Mouse (Mus musculus) heart, embryonic 15.5 days (tissue): ENCODE measurements around the gene Rmdn2. TPM values are rescaled to one million over a fixed set of nuclear protein-coding genes. Genes with fewer than 3 reads are reported as not detected.

ENCODE experiments used
- ATAC-seq: fragments of 200-750 bp; cut with Nextera tagmentation; replicated peaks from 2 replicates; pipeline ENCODE4 v1.8.0; 2017; ENCODE audit warnings: low read depth, moderate TSS enrichment; ENCODE audit not compliant: insufficient number of reproducible peaks, insufficient read depth, low FRiP score
- H3K27ac ChIP-seq: fragments of 300-500 bp; sonication (generic); 2 replicates; pipeline ENCODE4 v1.5.1; 2015; ENCODE audit warnings: mild to moderate bottlenecking, inconsistent platforms
- H3K27me3 ChIP-seq: fragments of 300-500 bp; sonication (generic); 2 replicates; pipeline ENCODE4 v1.6.1; 2015; ENCODE audit warnings: inconsistent platforms
- H3K36me3 ChIP-seq: fragments of 300-500 bp; sonication (generic); 2 replicates; pipeline ENCODE4 v1.6.1; 2015; ENCODE audit warnings: mild to moderate bottlenecking, inconsistent platforms
- H3K4me1 ChIP-seq: fragments of 300-500 bp; sonication (generic); replicated peaks from 2 replicates; pipeline ENCODE4 v1.6.1; 2015; ENCODE audit warnings: inconsistent platforms
- H3K4me2 ChIP-seq: fragments of 300-500 bp; sonication (generic); 2 replicates; pipeline ENCODE4 v1.6.1; 2015; ENCODE audit warnings: inconsistent platforms, mild to moderate bottlenecking, moderate library complexity
- H3K4me3 ChIP-seq: fragments of 300-500 bp; sonication (generic); 2 replicates; pipeline ENCODE4 v1.5.1; 2015; ENCODE audit warnings: mild to moderate bottlenecking, inconsistent platforms
- H3K9ac ChIP-seq: fragments of 300-500 bp; sonication (generic); 2 replicates; pipeline ENCODE4 v1.6.1; 2015; ENCODE audit warnings: mild to moderate bottlenecking, inconsistent platforms
- H3K9me3 ChIP-seq: fragments of 300-500 bp; sonication (generic); replicated peaks from 2 replicates; pipeline ENCODE4 v1.6.1; 2016; ENCODE audit warnings: inconsistent platforms
- WGBS: fragments of 180-500 bp; shearing (Covaris S2); methylation state at CpG from one replicate; pipeline ENCODE4 v1.1.7; 2015; ENCODE audit warnings: mixed read lengths; 5-methylcytosine and 5-hydroxymethylcytosine counted together
- polyA plus RNA-seq: library from polyadenylated mRNA; unstranded; fragments of >200 nt; fragmentation: Nextera tagmentation; extraction: Ambion mirVana; gene quantifications from 2 replicates; pipeline ENCODE4 v1.2.1, GENCODE M21; 2015

Rmdn2 gene
- polyA plus RNA-seq, 1 experiment from 2014 or later = 11.6 TPM

DNA sequence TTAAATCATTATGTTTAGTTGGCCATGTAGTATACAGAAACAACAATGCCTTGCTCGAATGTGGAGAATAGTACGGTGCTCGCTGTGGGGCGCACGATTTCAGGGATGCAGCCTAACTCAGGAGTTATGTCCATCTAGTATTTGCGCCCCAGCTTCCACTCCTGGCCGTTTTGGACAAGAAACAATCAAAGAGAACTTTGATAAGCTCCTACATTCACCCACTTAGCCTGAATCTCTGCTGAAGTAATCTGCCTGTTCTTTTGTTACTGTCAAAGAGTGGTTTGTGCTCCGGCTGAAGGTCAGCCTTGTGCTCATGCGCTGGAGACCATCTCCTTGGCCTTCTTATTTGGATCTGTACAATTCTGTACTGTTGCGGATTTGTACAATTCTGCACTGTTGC, 6.8 kb downstream of the Rmdn2 start:
- Histone ChIP-seq H3K27me3 (no peaks in the 10 kb centered on the region), H3K4me2 (no peak overlapping the region), H3K9me3 (no peaks in the 10 kb centered on the region), H3K9ac (no peak overlapping the region), H3K4me1 (peaks cover 7% of the 10 kb centered on the region; the same call in 1 of the 2 replicates), H3K36me3 (no peaks in the 10 kb centered on the region), H3K27ac (no peak overlapping the region), H3K4me3 (no peak overlapping the region)
- no peak for ATAC-seq
- WGBS = 80% methylated on average over 10 of the region's 10 CpGs

DNA sequence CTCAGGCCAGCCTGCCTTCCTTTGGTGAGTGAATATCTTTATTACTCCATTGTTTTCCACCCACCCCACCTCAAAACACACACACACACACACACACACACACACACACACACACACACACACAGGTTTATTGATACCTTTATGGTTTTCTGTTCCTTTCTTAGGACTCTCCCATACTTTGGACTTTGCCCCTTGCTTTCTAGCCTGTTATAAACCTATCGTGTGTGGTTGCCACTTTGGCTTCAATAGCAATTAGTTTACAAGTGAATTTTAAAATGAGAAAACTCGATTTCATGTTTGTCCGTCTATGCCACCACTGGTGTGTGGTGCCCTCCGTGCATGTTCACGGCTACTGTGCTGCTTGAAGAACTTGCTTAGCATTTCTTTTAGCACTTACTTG, 7.3 kb downstream of the Rmdn2 start:
- Histone ChIP-seq H3K4me1 (peaks cover 7% of the 10 kb centered on the region; the same call in 1 of the 2 replicates), H3K9ac (no peak overlapping the region), H3K4me2 (no peak overlapping the region), H3K9me3 (no peaks in the 10 kb centered on the region), H3K4me3 (no peak overlapping the region), H3K27me3 (no peaks in the 10 kb centered on the region), H3K36me3 (no peaks in the 10 kb centered on the region), H3K27ac (no peak overlapping the region)
- 88% methylated on average over 5 of the region's 5 CpGs for WGBS
- no peak for ATAC-seq

- H3K4me1 ChIP-seq = no peaks in the 10 kb centered on the region
- WGBS = 96% methylated on average over 6 of the region's 6 CpGs
- no peaks in the 10 kb centered on the region for H3K9me3 ChIP-seq
- H3K27me3 ChIP-seq = no peaks in the 10 kb centered on the region
- no peak overlapping the region for H3K4me3 ChIP-seq
- no peak overlapping the region for H3K9ac ChIP-seq
- no peak overlapping the region for H3K27ac ChIP-seq
- ATAC-seq = no peak
- no peaks in the 10 kb centered on the region for H3K36me3 ChIP-seq
- no peak overlapping the region for H3K4me2 ChIP-seq
These were observed 10.4 kb downstream of the Rmdn2 start for GRCm38 (mm10) chr17:79622050-79622449.

DNA sequence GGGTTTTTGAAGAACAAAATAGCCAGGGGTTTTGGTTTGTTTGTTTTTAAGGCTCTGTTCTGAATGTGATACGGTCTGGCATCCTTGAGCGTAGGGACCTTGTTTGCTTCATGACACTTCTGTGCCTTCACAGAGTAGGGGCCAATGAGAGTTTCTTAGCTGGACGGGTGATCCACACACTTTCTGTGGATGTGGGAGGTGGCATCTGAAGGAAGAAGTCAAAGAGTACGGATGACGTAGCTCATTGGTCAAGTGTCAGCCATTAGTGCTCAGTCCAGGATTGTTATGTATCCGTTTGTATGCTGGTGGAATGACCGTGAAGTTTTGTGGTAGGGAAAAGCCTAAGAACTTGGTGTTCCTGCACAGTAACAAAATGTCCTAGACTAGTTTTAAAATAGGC, 10.9 kb downstream of the Rmdn2 start:
- Histone ChIP-seq H3K27me3 (no peaks in the 10 kb centered on the region), H3K9me3 (no peaks in the 10 kb centered on the region), H3K4me1 (no peaks in the 10 kb centered on the region), H3K9ac (no peak overlapping the region), H3K36me3 (no peaks in the 10 kb centered on the region), H3K4me3 (no peak overlapping the region), H3K4me2 (no peak overlapping the region), H3K27ac (no peak overlapping the region)
- 88% methylated on average over 7 of the region's 7 CpGs for WGBS
- no peak for ATAC-seq

DNA sequence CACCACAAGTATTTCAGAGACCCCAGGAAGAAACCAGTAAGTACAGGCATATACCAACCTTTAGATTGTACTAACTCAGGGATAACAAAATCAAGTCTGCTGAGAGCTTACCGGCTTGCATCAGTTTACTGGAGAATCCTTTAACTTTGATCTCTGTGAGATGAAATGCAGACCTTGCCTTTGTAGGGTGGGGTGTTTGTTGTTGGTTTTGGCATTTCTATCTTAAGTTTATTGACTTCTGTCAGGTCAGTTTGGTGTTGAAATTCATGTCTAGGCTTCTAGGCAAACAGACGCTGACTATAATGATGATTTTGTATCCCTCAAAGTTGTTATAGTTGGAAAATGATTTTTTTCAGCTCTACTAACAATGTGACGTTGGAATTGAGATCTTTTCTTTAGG, 12.2 kb downstream of the Rmdn2 start:
- H3K9ac ChIP-seq = no peak overlapping the region
- H3K4me2 ChIP-seq = no peak overlapping the region
- H3K36me3 ChIP-seq = no peaks in the 10 kb centered on the region
- no peaks in the 10 kb centered on the region for H3K4me1 ChIP-seq
- H3K27ac ChIP-seq = no peak overlapping the region
- no peak overlapping the region for H3K4me3 ChIP-seq
- WGBS = 68% methylated on average over 3 of the region's 3 CpGs
- no peaks in the 10 kb centered on the region for H3K9me3 ChIP-seq
- no peaks in the 10 kb centered on the region for H3K27me3 ChIP-seq
- no peak for ATAC-seq

DNA sequence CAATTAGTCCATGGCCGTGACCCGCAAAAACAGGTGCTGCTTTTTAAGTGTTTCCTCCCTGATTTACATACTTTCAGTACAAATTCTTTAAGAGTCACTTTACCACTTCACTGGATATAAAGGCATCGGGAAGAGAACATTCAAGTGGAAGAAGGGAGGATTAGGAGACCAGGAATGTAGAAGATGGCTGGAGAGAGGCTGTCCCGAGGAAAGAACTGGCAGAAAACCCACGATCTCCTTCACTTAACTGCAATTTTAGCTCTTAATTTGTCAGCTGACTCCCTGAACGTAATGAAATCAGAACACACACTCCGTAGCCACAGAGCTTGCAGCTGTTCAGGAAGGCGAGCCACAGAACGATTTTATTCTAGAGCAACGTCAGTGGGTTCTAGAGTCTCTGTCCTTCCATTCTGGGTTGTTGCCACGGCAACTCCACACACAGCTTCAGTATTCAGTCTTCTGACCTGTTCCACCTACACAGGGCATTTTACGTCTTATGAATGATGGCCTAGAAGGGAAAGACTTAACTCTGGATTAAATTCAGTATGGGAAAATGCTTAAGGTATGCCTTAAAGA, 14.7 kb downstream of the Rmdn2 start:
- ATAC-seq = no peak
- H3K36me3 ChIP-seq = no peaks in the 10 kb centered on the region

DNA sequence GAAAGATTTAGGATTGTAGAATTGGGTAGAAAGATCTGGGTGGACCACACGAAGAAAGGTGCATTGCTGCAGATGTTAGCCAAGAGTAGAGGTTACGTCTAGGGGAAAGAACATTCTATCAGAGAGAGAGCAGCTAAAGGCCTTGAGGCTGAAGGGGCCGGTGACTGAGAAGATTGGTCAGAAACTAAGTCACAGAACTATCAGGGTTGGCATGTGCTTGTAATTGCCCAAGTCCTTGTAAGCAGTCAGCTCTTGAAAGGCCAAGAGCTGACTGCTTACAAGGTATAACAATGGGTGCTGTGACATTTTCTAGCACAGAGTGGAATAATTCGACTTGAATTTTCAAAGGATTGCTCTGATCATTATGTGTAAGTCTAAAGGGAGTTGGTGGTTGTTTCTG, 38.2 kb downstream of the Rmdn2 start:
- Histone ChIP-seq H3K36me3 (no peaks in the 10 kb centered on the region), H3K4me3 (no peak overlapping the region), H3K9me3 (no peaks in the 10 kb centered on the region), H3K27ac (no peak overlapping the region), H3K4me2 (no peak overlapping the region), H3K4me1 (no peaks in the 10 kb centered on the region), H3K9ac (no peak overlapping the region), H3K27me3 (no peaks in the 10 kb centered on the region)
- no peak for ATAC-seq
- WGBS = 83% methylated on average over 4 of the region's 4 CpGs

More for the DNA sequence above, 14.7 kb downstream of the Rmdn2 start:
- WGBS = 81% methylated on average over 12 of the region's 12 CpGs
- H3K9me3 ChIP-seq = no peaks in the 10 kb centered on the region
- H3K9ac ChIP-seq = no peak overlapping the region
- H3K27ac ChIP-seq = no peak overlapping the region
- H3K4me3 ChIP-seq = no peak overlapping the region
- H3K4me1 ChIP-seq = no peaks in the 10 kb centered on the region
- H3K4me2 ChIP-seq = no peak overlapping the region
- no peaks in the 10 kb centered on the region for H3K27me3 ChIP-seq

DNA sequence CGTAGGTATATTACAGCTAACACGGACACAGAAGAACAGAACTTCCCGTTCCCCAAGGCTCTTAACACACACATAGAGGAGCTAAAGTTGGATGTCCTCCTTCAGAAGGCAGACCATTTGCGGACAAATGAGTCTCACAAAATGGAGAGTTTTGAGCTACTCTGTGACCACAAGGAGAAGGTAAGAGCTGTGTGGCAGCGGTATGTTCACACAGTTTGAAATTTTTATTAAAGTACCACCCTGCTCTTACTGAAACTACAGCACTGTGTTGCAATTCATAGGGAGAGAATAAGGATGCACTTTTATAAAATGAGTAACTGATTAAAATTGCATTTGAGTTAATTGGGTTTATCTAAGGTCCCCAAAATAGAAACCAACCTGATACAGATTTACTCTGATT, 38.6 kb downstream of the Rmdn2 start:
- no peaks in the 10 kb centered on the region for H3K4me1 ChIP-seq
- ATAC-seq = no peak
- 92% methylated on average over 5 of the region's 5 CpGs for WGBS

GRCm38 (mm10) chr17:79653171-79653570, 41.5 kb downstream of the Rmdn2 start:
- H3K27me3 ChIP-seq = no peaks in the 10 kb centered on the region
- no peak overlapping the region for H3K27ac ChIP-seq
- H3K4me2 ChIP-seq = no peak overlapping the region
- ATAC-seq = no peak
- 63% methylated on average over 1 of the region's 1 CpGs for whole genome bisulfite sequencing
- H3K4me3 ChIP-seq = no peak overlapping the region
- H3K9ac ChIP-seq = no peak overlapping the region
- H3K4me1 ChIP-seq = peaks cover 5% of the 10 kb centered on the region
- no peaks in the 10 kb centered on the region for H3K36me3 ChIP-seq
- no peaks in the 10 kb centered on the region for H3K9me3 ChIP-seq

More for the DNA sequence above, 38.6 kb downstream of the Rmdn2 start:
- Histone ChIP-seq H3K4me2 (no peak overlapping the region), H3K27ac (no peak overlapping the region), H3K9ac (no peak overlapping the region), H3K4me3 (no peak overlapping the region), H3K36me3 (no peaks in the 10 kb centered on the region), H3K9me3 (no peaks in the 10 kb centered on the region), H3K27me3 (no peaks in the 10 kb centered on the region)

DNA sequence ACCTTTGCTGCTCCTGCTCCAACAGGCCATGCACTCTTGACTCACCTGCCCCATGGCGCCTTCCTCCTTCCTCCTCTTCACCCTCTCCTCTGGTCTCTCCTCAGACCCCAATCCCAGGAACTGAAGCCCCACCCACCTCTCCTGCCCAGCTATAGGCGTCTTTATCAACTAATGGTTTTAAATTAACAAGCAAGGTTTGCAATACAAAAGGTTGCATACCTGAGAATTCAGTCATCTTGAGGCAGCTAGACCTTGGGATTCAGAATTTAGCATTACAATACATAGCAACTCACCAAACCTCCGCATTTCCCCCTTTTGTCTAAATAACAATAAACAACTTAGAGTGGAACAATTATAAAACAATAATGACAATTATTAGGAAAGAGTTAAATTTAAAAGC, 42.5 kb downstream of the Rmdn2 start:
- no peak overlapping the region for H3K27ac ChIP-seq
- no peak overlapping the region for H3K9ac ChIP-seq
- peaks cover 5% of the 10 kb centered on the region for H3K4me1 ChIP-seq
- no peak overlapping the region for H3K4me3 ChIP-seq
- no peak overlapping the region for H3K4me2 ChIP-seq
- H3K27me3 ChIP-seq = no peaks in the 10 kb centered on the region
- H3K36me3 ChIP-seq = no peaks in the 10 kb centered on the region
- no peak for ATAC-seq
- WGBS = 85% methylated on average over 3 of the region's 3 CpGs
- no peaks in the 10 kb centered on the region for H3K9me3 ChIP-seq

DNA sequence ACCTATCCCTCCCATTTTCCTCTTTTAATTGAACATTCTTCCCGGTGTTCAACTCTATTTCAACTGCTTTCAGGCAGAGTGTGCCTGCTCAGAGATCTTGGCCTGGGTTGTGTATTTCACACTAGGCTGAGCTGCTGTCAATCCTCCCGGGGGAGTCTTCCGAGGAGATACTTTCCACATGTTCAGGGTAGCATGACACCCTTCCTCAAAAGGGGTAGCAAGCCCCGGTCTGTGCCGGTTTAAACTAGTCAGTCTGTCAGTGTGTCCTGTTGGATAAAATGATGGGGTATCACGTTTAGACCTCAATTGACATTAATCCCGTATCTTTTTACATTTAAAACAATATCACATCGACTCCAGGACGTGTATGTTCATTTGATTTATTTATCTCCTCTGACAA, 46.1 kb downstream of the Rmdn2 start:
- Histone ChIP-seq H3K4me2 (no peak overlapping the region), H3K27ac (no peak overlapping the region)
- ATAC-seq = no peak

DNA sequence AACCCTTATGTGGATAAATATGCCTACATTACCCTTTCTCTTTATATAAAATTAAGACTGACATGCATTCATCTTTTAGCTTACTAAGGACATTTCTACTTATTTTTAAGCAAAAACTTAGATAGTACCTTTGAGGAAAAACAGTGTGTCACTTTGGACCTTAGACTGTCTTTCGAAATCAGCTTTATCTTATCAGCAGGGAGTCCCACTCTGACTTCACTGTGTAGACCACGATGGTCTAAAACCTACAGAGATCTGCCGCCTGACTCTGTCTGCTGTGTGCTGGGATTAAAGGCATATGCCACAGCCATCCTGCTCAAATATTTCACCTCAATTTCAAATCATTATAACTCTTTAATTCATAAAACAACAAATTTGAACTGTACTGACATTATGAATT, 46.8 kb downstream of the Rmdn2 start:
- H3K27ac ChIP-seq = no peak overlapping the region
- H3K4me2 ChIP-seq = no peak overlapping the region
- no peaks in the 10 kb centered on the region for H3K9me3 ChIP-seq
- H3K9ac ChIP-seq = no peak overlapping the region
- no peaks in the 10 kb centered on the region for H3K27me3 ChIP-seq
- 42% methylated on average over 3 of the region's 3 CpGs for WGBS
- H3K4me1 ChIP-seq = peaks cover 7% of the 10 kb centered on the region
- no peaks in the 10 kb centered on the region for H3K36me3 ChIP-seq
- no peak overlapping the region for H3K4me3 ChIP-seq
- no peak for ATAC-seq

More for the DNA sequence above, 46.1 kb downstream of the Rmdn2 start:
- 32% methylated on average over 9 of the region's 9 CpGs for WGBS
- Histone ChIP-seq H3K4me1 (peaks cover 7% of the 10 kb centered on the region), H3K27me3 (no peaks in the 10 kb centered on the region), H3K9ac (no peak overlapping the region), H3K4me3 (no peak overlapping the region), H3K9me3 (no peaks in the 10 kb centered on the region), H3K36me3 (no peaks in the 10 kb centered on the region)
